Mouse (Mus musculus) embryonic fibroblast, embryonic 13.5 days (primary cell): Measurements from ENCODE around the gene Dcun1d4. TPM values are rescaled to one million over a fixed set of nuclear protein-coding genes. Genes with fewer than 3 reads are reported as not detected.

Source experiments
- H3K27ac ChIP-seq: 2 replicates; pipeline ENCODE4 v1.5.1; 2012; ENCODE audit warnings: low read length, control low read depth, inconsistent platforms; ENCODE audit not compliant: insufficient read depth
- H3K4me1 ChIP-seq: 2 replicates; pipeline ENCODE4 v1.6.1; 2011; ENCODE audit warnings: low read length; ENCODE audit not compliant: control insufficient read depth, insufficient read depth
- H3K4me3 ChIP-seq: 2 replicates; pipeline ENCODE4 v1.5.1; 2011; ENCODE audit warnings: mild to moderate bottlenecking, control low read depth, low read length; ENCODE audit not compliant: insufficient read depth
- CTCF ChIP-seq: IDR thresholded peaks from 2 replicates; pipeline ENCODE4 v1.5.1; 2011; ENCODE audit warnings: mild to moderate bottlenecking, control low read depth, low read length, moderate library complexity, borderline replicate concordance; ENCODE audit not compliant: insufficient read depth
- POLR2A ChIP-seq: IDR thresholded peaks from 2 replicates; pipeline ENCODE4 v1.6.1; 2011; ENCODE audit warnings: low read depth, mild to moderate bottlenecking, control low read depth, low read length, moderate library complexity
- polyA plus RNA-seq: library from polyadenylated mRNA; stranded (reverse); fragments of >200 nt; gene quantifications from 2 replicates; pipeline ENCODE4 v1.2.4, GENCODE M21; 2011; ENCODE audit warnings: low read depth; ENCODE audit not compliant: missing spikeins, insufficient read length

Gene Dcun1d4
- polyA plus RNA-seq, 1 experiment, result 36.4 TPM

- Histone ChIP-seq H3K4me3 (no peak overlapping the region), H3K27ac (no peak overlapping the region), H3K4me1 (peaks cover 2% of the 10 kb centered on the region; the same call in 1 of the 2 replicates)
- TF ChIP-seq CTCF (no peak), POLR2A (no peak)
Measured at GRCm38 (mm10) chr5:73540511-73540871, 59.7 kb downstream of the Dcun1d4 start.

GRCm38 (mm10) chr5:73544111-73544753 lies 63.4 kb downstream of the Dcun1d4 start:
- no peak for TF ChIP-seq CTCF
- no peak for TF ChIP-seq POLR2A
- H3K4me1 ChIP-seq, result no peaks in the 10 kb centered on the region

GRCm38 (mm10) chr5:73545641-73546040 lies 64.8 kb downstream of the Dcun1d4 start:
- Histone ChIP-seq H3K4me1 (no peaks in the 10 kb centered on the region), H3K27ac (no peak overlapping the region), H3K4me3 (no peak overlapping the region)
- TF ChIP-seq POLR2A (no peak), CTCF (no peak)

More at GRCm38 (mm10) chr5:73544111-73544753, 63.4 kb downstream of the Dcun1d4 start:
- Histone ChIP-seq H3K27ac (no peak overlapping the region), H3K4me3 (no peak overlapping the region)

GRCm38 (mm10) chr5:73547252-73547651 lies 66.5 kb downstream of the Dcun1d4 start:
- H3K27ac ChIP-seq, result no peak overlapping the region
- TF ChIP-seq POLR2A, result no peak
- TF ChIP-seq CTCF, result no peak
- H3K4me3 ChIP-seq, result no peak overlapping the region
- no peaks in the 10 kb centered on the region for H3K4me1 ChIP-seq

DNA sequence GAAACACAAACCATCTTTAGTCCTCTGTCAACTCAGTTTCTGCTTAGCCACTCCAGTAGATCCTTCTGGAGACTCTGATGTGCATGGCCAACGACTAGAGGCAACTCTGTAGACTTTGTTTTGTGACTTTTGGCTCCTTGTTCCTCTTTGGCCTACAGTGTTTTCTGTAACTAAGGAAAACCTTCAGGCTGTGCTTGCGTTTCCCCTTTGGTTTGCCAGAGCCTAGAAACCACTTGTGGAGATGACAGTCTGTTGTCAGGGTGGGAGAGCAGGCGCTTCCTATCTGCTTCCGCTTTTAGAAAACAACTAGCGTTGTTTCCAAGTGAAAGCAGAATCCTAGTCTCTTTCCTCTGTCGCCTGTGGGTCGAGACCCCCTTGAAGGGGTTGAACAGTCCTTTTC lies 67.4 kb downstream of the Dcun1d4 start:
- no peaks in the 10 kb centered on the region for H3K4me1 ChIP-seq
- no peak overlapping the region for H3K27ac ChIP-seq
- no peak for TF ChIP-seq POLR2A
- no peak for TF ChIP-seq CTCF
- H3K4me3 ChIP-seq, result no peak overlapping the region

GRCm38 (mm10) chr5:73548838-73549237 lies 68.0 kb downstream of the Dcun1d4 start:
- TF ChIP-seq CTCF (no peak), POLR2A (no peak)
- Histone ChIP-seq H3K4me1 (no peaks in the 10 kb centered on the region), H3K4me3 (no peak overlapping the region), H3K27ac (no peak overlapping the region)

GRCm38 (mm10) chr5:73551836-73552235 lies 71.0 kb downstream of the Dcun1d4 start:
- H3K4me3 ChIP-seq, result no peak overlapping the region
- TF ChIP-seq CTCF (no peak), POLR2A (no peak)
- H3K27ac ChIP-seq, result no peak overlapping the region
- no peaks in the 10 kb centered on the region for H3K4me1 ChIP-seq

GRCm38 (mm10) chr5:73553903-73554302 lies 73.1 kb downstream of the Dcun1d4 start:
- no peaks in the 10 kb centered on the region for H3K4me1 ChIP-seq
- H3K4me3 ChIP-seq, result no peak overlapping the region
- H3K27ac ChIP-seq, result no peak overlapping the region
- TF ChIP-seq POLR2A (no peak), CTCF (no peak)

GRCm38 (mm10) chr5:73555096-73555852 lies 74.5 kb downstream of the Dcun1d4 start:
- no peak for TF ChIP-seq CTCF
- no peak for TF ChIP-seq POLR2A
- Histone ChIP-seq H3K27ac (no peak overlapping the region), H3K4me3 (no peak overlapping the region), H3K4me1 (no peaks in the 10 kb centered on the region)
